Mouse (Mus musculus): ENCODE data around the gene Ppy. TPM values are rescaled to one million over a fixed set of nuclear protein-coding genes. Genes with fewer than 3 reads are reported as not detected.
A peak's percentile ranks its signal among the peaks of the same experiment; 100 is the strongest.

Gene Ppy
- polyA plus RNA-seq, 1 experiment from 2014 or later = not detected

GRCm38 (mm10) chr11:102138447-102138740 is 37.3 kb upstream of the Ppy start:
- Histone ChIP-seq H3K4me1 (ENCODE audit: control insufficient read depth, insufficient read depth, low read length) (peaks cover 4% of the 10 kb centered on the region; the same call in 1 of the 2 replicates), H3K9me3 (ENCODE audit: control insufficient read depth, low read length) (no peaks in the 10 kb centered on the region), H3K36me3 (ENCODE audit: control insufficient read depth, insufficient read depth, low read length) (no peaks in the 10 kb centered on the region), H3K27me3 (replicated peaks; ENCODE audit: control insufficient read depth, insufficient read depth, low read length) (peaks cover 4% of the 10 kb centered on the region), H3K9ac (ENCODE audit: low read depth, low read length) (peak overlapping the region; percentile 51), H3K27ac (replicated peaks; ENCODE audit: low read depth, low read length) (no peak overlapping the region), H3K4me3 (ENCODE audit: low read depth, low read length) (peak overlapping the region; percentile 29), H3K4me2 (ENCODE audit: low read depth, low read length) (peak overlapping the region; percentile 61)
- ATAC-seq (ENCODE audit: low read depth) = peak; percentile 69
- DNase-seq (ENCODE audit: low spot score) = peak; percentile 86
- WGBS = under 1% methylated on average over 18 of the region's 18 CpGs

GRCm38 (mm10) chr11:102137625-102138446 is 36.7 kb upstream of the Ppy start:
- H3K9ac ChIP-seq (ENCODE audit: low read depth, low read length) = peak overlapping the region; percentile 51
- H3K4me1 ChIP-seq (ENCODE audit: control insufficient read depth, insufficient read depth, low read length) = peaks cover 4% of the 10 kb centered on the region; the same call in 1 of the 2 replicates
- H3K27ac ChIP-seq (replicated peaks; ENCODE audit: low read depth, low read length) = no peak overlapping the region
- no peaks in the 10 kb centered on the region for H3K27me3 ChIP-seq (replicated peaks; ENCODE audit: control insufficient read depth, insufficient read depth, low read length)
- ATAC-seq (ENCODE audit: low read depth) = peak; percentile 24; the same call in 1 of the 2 replicates
- no peaks in the 10 kb centered on the region for H3K9me3 ChIP-seq (ENCODE audit: control insufficient read depth, low read length)
- DNase-seq (ENCODE audit: low spot score) = no peak
- WGBS = 43% methylated on average over 13 of the region's 13 CpGs
- H3K4me3 ChIP-seq (ENCODE audit: low read depth, low read length) = peak overlapping the region; percentile 29
- peak overlapping the region; percentile 61 for H3K4me2 ChIP-seq (ENCODE audit: low read depth, low read length)
- H3K36me3 ChIP-seq (ENCODE audit: control insufficient read depth, insufficient read depth, low read length) = no peaks in the 10 kb centered on the region

- ATAC-seq (ENCODE audit: low read depth) = no peak
- peak; percentile 56 for DNase-seq (ENCODE audit: low spot score)
- Histone ChIP-seq H3K9ac (ENCODE audit: low read depth, low read length) (no peak overlapping the region; the same call in 1 of the 2 replicates), H3K9me3 (ENCODE audit: control insufficient read depth, low read length) (no peaks in the 10 kb centered on the region), H3K27me3 (replicated peaks; ENCODE audit: control insufficient read depth, insufficient read depth, low read length) (no peaks in the 10 kb centered on the region), H3K4me2 (ENCODE audit: low read depth, low read length) (no peak overlapping the region), H3K4me1 (ENCODE audit: control insufficient read depth, insufficient read depth, low read length) (peaks cover 4% of the 10 kb centered on the region; the same call in 1 of the 2 replicates), H3K36me3 (ENCODE audit: control insufficient read depth, insufficient read depth, low read length) (no peaks in the 10 kb centered on the region), H3K27ac (replicated peaks; ENCODE audit: low read depth, low read length) (no peak overlapping the region), H3K4me3 (ENCODE audit: low read depth, low read length) (no peak overlapping the region)
- WGBS = 22% methylated on average over 4 of the region's 4 CpGs
Observed at GRCm38 (mm10) chr11:102134516-102134915, 33.4 kb upstream of the Ppy start.

DNA sequence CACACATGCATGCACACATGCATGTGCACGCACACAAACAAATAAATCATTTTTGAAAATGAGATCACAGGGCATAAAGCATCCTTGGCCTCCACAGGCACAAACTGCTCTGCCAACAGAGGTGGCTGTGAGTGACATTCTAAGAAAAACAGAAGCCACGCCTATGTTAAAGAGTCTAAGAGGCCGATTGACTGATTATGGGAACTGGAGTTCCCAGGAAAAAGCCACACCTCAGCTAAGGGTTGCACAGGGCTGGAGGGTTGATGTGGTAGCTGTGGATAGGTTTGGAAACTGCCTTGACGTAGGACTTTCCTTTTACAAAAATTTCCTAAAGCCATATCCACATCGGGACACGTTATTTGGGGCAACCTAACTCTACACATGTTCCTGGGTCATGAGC is 16.3 kb upstream of the Ppy start:
- DNase-seq (ENCODE audit: low spot score) (no peak), ATAC-seq (ENCODE audit: low read depth) (no peak)
- Histone ChIP-seq H3K4me3 (ENCODE audit: low read depth, low read length) (no peak overlapping the region), H3K27me3 (replicated peaks; ENCODE audit: control insufficient read depth, insufficient read depth, low read length) (no peaks in the 10 kb centered on the region), H3K9ac (ENCODE audit: low read depth, low read length) (no peak overlapping the region), H3K4me2 (ENCODE audit: low read depth, low read length) (no peak overlapping the region), H3K27ac (replicated peaks; ENCODE audit: low read depth, low read length) (no peak overlapping the region), H3K4me1 (ENCODE audit: control insufficient read depth, insufficient read depth, low read length) (no peaks in the 10 kb centered on the region), H3K9me3 (ENCODE audit: control insufficient read depth, low read length) (no peaks in the 10 kb centered on the region), H3K36me3 (ENCODE audit: control insufficient read depth, insufficient read depth, low read length) (no peaks in the 10 kb centered on the region)
- WGBS = 82% methylated on average over 6 of the region's 6 CpGs

DNA sequence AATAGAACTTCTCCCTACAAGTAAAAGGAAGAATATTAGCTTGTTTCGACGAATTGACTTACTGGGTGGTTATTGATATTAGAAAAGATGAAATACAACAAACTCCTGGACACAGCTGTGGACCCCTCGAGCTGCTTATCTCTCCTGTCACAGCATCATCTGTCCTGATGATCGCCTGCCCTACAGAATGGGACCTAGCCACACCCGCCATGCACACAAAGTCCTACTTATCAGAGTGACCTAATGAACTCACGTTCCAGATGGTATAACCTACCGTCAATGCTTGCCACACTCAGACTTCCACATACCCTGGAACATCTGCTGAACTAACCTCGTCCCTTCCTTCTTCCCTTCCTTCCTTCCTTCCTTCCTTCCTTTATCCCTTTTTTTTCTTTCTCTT is 15.1 kb upstream of the Ppy start:
- Histone ChIP-seq H3K27ac (replicated peaks; ENCODE audit: low read depth, low read length) (no peak overlapping the region), H3K4me1 (ENCODE audit: control insufficient read depth, insufficient read depth, low read length) (no peaks in the 10 kb centered on the region), H3K4me2 (ENCODE audit: low read depth, low read length) (no peak overlapping the region), H3K27me3 (replicated peaks; ENCODE audit: control insufficient read depth, insufficient read depth, low read length) (no peaks in the 10 kb centered on the region), H3K9ac (ENCODE audit: low read depth, low read length) (no peak overlapping the region), H3K36me3 (ENCODE audit: control insufficient read depth, insufficient read depth, low read length) (no peaks in the 10 kb centered on the region), H3K4me3 (ENCODE audit: low read depth, low read length) (no peak overlapping the region), H3K9me3 (ENCODE audit: control insufficient read depth, low read length) (no peaks in the 10 kb centered on the region)
- DNase-seq (ENCODE audit: low spot score) (no peak), ATAC-seq (ENCODE audit: low read depth) (no peak)
- WGBS = 78% methylated on average over 8 of the region's 8 CpGs

DNA sequence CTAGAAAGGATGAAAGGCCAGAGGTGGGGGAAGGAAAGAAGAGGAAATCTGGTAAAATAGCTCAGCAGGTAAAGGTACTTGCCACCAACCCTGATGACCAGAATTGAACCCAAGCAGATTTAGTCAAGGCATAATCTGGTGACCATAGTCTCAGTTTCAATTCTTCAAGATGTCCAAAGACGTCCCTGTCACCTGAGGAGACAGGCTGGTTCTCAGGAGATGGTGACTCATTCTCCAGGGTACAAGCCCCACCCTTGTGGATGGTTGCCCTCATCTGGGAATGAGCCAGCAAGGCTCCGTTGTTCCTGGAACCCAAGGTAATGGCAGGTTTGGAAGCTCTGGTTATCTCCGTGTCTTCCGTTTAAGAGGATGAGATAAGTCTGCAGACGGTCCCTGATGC is 10.5 kb upstream of the Ppy start:
- peaks cover 28% of the 10 kb centered on the region for H3K27me3 ChIP-seq (replicated peaks; ENCODE audit: control insufficient read depth, insufficient read depth, low read length)
- H3K36me3 ChIP-seq (ENCODE audit: control insufficient read depth, insufficient read depth, low read length) = no peaks in the 10 kb centered on the region
- no peak for DNase-seq (ENCODE audit: low spot score)
- H3K4me1 ChIP-seq (ENCODE audit: control insufficient read depth, insufficient read depth, low read length) = no peaks in the 10 kb centered on the region
- no peak overlapping the region for H3K27ac ChIP-seq (replicated peaks; ENCODE audit: low read depth, low read length)
- no peak overlapping the region for H3K4me3 ChIP-seq (ENCODE audit: low read depth, low read length)
- no peak overlapping the region for H3K9ac ChIP-seq (ENCODE audit: low read depth, low read length)
- H3K4me2 ChIP-seq (ENCODE audit: low read depth, low read length) = no peak overlapping the region
- ATAC-seq (ENCODE audit: low read depth) = no peak
- 70% methylated on average over 5 of the region's 5 CpGs for WGBS
- no peaks in the 10 kb centered on the region for H3K9me3 ChIP-seq (ENCODE audit: control insufficient read depth, low read length)

GRCm38 (mm10) chr11:102107732-102108131 is 6.6 kb upstream of the Ppy start, which contains the start of gene Pyy:
Pyy (minus strand) TSS chr11:102107832.
- WGBS = 9% methylated on average over 9 of the region's 9 CpGs
- no peak for DNase-seq (ENCODE audit: low spot score)
- no peaks in the 10 kb centered on the region for H3K36me3 ChIP-seq (ENCODE audit: control insufficient read depth, insufficient read depth, low read length)
- H3K27ac ChIP-seq (replicated peaks; ENCODE audit: low read depth, low read length) = no peak within 1 kb of the TSS
- ATAC-seq (ENCODE audit: low read depth) = no peak
- H3K4me1 ChIP-seq (ENCODE audit: control insufficient read depth, insufficient read depth, low read length) = no peaks in the 10 kb centered on the region
- peaks cover 56% of the 10 kb centered on the region for H3K27me3 ChIP-seq (replicated peaks; ENCODE audit: control insufficient read depth, insufficient read depth, low read length)
- H3K4me2 ChIP-seq (ENCODE audit: low read depth, low read length) = peak within 1 kb of the TSS; percentile 24
- no peak within 1 kb of the TSS for H3K9ac ChIP-seq (ENCODE audit: low read depth, low read length)
- peak within 1 kb of the TSS; percentile 11; the same call in 1 of the 2 replicates for H3K4me3 ChIP-seq (ENCODE audit: low read depth, low read length)
- no peaks in the 10 kb centered on the region for H3K9me3 ChIP-seq (ENCODE audit: control insufficient read depth, low read length)

GRCm38 (mm10) chr11:102106911-102107310 is 5.8 kb upstream of the Ppy start:
- no peak for ATAC-seq (ENCODE audit: low read depth)
- Histone ChIP-seq H3K36me3 (ENCODE audit: control insufficient read depth, insufficient read depth, low read length) (no peaks in the 10 kb centered on the region), H3K9ac (ENCODE audit: low read depth, low read length) (no peak overlapping the region), H3K27ac (replicated peaks; ENCODE audit: low read depth, low read length) (no peak overlapping the region), H3K27me3 (replicated peaks; ENCODE audit: control insufficient read depth, insufficient read depth, low read length) (peaks cover 56% of the 10 kb centered on the region), H3K4me2 (ENCODE audit: low read depth, low read length) (peak overlapping the region; percentile 24), H3K4me1 (ENCODE audit: control insufficient read depth, insufficient read depth, low read length) (no peaks in the 10 kb centered on the region), H3K9me3 (ENCODE audit: control insufficient read depth, low read length) (no peaks in the 10 kb centered on the region), H3K4me3 (ENCODE audit: low read depth, low read length) (peak overlapping the region; percentile 11; the same call in 1 of the 2 replicates)
- DNase-seq (ENCODE audit: low spot score) = no peak
- under 1% methylated on average over 15 of the region's 21 CpGs for WGBS

Measured in embryonic facial prominence, embryonic 14.5 days (tissue).